Mouse (Mus musculus): ENCODE measurements around the gene Dll4.

DNA sequence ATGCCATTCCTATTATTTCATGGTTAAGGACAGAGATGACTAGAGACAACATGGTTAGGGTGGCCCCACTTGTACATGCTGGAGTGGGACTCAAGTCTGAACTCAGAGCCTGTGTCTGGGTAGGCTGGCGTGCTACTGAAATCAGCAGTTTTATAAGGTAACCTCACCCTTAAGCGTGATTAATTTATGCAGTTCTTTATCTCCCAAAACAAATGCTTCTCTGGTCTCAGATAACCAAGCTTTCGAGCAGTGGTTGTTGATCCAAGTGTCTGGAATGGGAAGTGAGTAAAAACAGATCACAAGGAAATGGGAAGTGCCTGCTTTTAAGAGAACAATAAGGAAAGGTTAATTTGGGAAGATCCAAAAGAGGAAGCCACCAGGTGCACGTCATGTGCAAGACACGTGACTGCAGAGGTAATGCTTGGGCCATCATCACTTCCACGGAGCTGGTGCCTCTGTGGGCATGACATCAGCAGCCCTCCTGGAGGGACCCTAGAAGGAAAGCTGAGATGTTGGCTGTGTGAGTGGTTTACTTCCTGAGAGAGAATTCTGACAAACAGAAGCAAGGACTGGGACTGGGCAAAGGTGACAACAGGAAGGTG is 19.1 kb downstream of the Dll4 start:
- TF ChIP-seq CTCF (IDR thresholded peaks at IDR 0.05; ENCODE audit: low read depth) = no peak
- TF ChIP-seq EP300 (IDR thresholded peaks at IDR 0.05; ENCODE audit: low read depth) = no peak
